Mouse (Mus musculus): ENCODE measurements around the gene Ell.

Gene Ell

DNA sequence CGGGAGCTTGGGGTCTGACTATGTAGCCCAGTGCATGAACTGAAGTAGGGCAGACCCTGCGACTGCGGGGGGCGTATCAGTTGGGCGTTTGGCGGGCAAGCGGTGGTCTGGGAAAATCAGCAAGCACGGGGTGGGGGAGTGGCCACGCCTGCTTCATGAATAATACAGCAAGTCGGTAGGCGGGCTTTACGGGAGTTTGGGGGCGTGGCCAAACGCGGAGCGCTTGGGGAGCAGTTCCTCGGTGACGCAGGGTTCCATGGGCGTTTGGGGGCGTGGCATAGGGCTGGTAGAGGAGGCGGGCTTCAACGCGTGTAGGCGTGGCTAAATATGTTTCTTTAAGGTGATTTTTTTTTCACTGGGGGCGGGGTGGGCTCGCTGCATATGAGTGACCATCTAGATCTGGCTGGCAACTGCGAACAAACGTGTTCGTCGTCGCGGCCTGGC, 602 bp upstream of the Ell start:
- DNase-seq: peak; percentile 100

DNA sequence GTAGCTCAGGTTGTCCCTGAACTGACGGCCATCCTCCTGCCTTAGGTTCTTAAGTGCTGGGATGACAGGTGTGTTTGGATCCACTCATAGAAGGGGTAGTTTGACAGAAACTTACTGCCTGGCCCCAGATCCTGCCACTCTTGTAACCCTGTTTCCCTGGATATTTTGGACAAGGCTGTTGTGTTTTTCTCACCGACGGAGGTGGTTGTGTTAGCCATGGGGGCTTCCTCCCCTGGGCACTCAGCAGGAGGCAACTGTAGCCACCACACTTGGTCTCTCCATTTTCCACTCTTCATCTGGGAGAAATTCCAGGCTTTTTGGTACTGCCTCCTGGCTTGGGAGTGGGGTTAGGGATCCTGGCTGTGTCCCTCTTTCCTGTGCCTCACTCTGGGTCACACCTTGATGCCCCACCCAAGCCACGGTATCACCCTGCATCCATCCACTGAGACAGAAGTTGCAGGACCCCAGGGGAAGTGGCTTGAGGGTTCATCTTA, 803 bp downstream of the Ell start:
- DNase-seq: no peak

DNA sequence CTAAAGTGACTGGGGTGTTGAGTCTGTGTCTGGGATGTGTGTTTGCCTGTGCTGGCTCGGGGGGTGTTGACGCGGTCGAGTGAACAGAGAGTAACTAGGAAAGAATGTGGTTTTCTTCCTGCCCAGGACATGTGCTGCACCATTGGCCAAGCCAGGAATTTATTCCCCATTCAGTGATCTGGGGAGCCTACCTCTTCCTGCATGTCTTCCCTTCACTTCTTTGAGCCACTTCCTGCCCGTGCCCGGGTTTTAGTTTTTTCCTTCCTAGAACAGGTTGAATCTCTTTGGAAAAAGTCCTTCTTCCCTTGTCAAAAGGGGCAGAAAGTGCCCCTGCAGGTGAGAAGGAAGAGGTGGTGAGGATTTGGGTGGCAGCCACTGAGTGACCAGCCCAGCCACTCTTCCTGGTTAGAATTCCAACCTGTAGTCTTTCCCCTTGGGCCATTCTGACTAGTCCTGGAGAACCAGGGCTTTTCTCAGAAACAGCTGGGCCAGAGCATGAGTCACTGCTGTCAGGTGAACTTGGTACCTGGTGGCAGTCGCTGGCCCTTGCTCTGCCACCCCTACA, 1.3 kb downstream of the Ell start:
- peak; percentile 63 for DNase-seq

DNA sequence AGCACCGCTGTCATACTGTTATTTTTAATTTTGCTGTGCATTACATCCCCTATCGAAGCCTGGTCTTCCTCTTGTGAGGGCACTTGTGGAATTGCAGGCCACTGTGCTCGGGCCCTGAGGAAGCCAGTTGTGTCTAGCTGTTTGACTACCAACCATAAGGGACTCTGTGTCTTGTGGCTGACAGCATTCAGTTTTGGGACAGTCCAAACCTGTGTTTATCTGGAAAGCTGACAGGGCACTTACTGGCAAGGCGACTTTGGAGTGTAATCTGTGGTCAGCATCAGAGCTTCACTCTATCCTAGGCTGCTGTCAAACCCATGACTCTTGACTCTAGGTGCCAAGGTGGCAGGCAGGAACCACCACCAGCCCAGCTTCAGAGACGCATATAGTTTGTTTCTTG, 1.8 kb downstream of the Ell start:
- no peak for DNase-seq

DNA sequence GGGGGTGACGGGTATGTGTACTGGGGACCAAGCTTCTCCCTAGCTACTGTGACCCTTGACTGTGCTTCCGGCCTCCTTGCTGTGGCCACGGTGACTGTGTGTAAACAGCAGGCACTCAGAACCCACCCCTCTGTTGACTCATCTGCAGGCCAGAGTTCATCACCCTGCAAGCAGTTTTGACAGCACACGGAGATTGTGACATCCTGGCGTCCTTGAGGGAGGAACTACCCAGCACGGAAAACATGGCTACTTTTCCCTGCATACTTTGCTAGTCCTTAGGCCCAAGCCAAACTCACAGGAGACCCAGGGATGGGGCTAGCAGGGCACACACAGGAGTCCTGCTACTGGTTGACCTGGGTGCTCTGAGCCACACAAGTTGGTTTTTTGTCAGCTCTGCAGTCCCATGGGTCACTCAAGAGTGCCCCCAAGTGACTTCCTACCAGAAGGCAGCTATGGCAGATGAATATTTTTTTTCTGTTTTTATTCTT, 5.0 kb downstream of the Ell start:
- peak; percentile 45 for DNase-seq

DNA sequence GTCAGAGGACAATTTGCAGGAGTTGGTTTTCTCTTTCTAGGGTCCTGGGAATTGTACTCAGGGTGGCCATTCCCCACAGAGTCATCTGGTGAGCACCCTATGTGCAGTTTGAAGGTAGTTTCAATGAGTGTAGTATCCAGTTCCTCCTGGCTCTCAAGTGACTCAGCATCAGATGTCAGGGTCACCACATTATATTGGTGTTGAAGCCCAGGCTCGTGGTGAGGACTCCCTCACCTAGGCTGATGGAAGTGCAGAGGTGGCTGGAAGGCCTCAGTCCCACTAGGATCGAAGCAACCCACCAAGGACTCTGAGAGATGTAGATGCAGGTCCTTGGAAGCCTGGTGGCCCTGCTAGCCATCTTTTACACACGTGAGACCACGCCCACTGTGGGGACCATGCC, 7.2 kb downstream of the Ell start:
- DNase-seq: no peak

DNA sequence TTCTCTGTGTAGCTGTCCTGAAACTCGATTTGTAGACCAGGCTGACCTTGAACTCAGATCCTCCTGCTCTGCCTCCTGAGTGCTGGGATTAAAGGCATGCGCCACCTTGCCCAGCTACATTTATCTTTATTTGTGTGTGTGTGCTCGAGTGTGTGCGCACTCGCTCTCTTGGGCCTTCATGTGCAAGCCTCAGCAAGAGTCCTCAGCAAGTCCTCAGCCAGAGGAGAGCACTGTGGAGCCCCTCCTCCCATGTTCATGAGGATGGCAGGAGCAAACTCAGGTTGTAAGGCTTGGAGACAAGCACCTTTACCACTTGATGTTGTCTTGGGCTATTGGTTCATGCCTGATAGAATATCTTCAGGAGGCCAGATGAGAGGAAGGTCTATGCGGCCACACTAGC, 8.5 kb downstream of the Ell start:
- DNase-seq: no peak

DNA sequence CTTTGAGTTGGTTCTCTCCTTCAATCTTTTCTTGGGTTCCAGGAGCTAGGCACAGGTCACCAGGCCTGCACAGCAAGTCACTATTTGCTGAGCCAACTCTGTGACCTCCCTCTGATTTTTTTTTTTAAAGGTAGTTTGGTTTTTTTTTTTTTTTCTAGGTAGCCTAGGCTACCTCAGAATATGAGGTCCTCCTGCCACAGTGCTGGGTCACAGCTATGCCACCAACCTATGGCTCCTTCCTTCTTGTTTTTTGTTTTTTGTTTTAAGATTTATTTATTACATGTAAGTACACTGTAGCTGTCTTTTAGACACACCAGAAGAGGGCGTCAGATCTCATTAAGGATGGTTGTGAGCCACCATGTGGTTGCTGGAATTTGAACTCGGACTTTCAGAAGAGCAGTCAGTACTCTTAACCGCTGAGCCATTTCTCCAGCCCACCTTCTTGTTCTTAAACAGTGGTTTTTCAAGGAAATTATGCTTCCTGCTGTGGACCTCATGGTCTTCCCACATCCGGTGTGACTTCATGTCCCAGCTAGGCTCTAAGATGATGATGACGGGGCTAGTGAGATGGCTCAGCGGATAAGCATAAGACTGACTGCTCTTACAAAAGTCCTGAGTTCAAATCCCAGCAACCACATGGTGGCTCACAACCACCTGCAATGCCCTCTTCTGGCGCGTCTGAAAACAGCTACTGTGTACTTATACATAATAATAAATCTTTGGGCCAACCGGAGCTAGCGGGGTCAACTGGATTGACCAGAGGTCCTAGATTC, 10.3 kb downstream of the Ell start:
- DNase-seq: no peak

DNA sequence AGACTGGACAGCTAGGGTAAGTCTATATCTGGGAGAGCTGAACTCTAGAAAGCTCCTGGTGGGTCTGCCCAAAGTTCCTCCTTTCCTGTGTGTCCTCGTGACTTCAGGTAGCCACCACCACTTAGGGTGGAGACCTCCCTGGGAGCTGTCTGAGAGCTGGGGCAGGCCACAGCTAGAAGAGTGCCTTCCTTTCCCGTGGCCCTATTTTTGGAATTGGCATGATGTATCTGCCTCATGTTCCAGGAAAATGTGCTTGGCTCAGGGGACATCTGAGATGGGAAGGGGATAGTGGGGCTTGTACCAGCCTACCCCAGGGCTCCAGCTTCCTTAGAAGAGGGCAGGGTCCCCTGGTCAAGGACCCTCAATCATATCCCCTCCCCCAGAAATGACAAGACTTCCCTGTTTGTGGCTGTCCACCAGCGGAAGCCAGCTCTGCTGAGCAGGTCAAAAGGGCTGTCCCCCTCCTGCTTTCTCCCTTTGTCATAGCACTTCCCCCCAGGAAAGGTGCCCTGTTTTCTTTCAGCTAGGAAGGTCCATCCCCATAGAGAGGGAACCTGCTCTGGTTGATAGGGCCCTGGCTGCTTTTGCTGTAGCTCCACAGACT, 12.4 kb downstream of the Ell start:
- DNase-seq: no peak

DNA sequence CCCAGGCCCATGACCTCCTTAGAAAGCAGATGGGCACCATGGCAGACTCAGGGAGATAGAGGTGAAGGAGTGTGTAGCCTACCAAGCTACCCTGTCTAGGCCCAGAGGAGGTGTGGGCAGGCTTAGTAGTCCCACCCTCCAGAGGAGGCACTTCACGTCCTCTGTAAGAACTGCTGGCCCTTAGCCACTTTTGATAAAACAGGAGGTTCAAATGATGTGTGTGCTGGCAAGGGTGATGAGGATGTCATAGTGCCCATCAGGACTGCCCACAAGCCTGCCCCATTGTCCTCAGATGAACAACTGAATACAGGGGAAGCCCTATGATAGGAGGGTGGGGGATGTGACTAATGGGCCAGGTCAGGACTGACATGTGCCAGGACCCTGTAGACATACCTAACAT, 13.6 kb downstream of the Ell start:
- DNase-seq: no peak

DNA sequence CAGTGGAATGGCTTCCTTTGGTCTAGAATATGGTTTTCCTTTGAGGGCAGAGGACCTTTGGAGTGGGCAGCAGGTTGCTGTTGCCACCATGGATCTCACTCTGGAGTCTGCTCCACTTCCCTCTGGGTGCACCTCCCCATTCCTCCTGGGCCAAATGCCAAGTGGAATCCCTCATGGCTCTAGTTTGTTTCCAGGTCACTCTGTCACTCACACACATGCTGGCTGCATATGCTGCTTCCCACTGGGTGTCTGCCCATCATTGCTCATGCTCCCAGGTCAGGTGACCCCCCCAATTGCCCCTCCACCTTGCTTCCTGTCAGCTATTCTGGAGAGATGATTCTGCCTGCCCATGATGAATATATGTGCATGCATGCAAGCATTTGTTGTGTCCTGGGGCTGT, 14.5 kb downstream of the Ell start:
- peak; percentile 82 for DNase-seq

DNA sequence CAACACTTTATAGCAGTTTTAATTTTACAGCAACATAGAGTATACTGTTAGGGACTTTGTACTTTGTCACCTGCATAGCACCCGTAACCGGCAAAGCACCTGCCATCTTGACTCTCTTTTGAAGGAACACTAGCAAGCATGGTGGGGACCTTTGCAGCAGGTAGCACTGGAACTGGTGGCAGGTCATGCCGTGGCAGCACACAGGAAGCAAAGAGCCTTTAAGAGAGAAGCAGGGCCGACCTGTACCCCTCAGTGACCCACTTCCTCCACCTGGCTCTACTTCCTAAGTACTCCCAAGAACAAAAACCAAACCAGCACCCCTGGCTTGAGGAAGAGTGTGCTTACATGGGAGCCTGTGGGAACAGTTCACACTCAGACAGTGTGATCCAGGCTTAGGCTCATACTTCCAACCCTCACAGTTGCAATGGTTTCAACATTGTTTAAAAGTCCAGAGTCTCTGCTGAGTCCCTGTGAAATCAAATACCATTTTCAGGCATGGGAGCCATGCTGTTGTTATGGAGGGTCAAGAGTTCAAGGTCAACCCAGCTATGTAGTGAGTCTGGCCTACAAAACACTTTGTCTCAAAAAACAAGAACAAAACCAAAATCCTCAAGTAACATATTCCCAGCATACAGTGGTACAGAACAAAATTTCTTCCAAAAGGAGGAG, 16.0 kb downstream of the Ell start:
- DNase-seq: no peak

DNA sequence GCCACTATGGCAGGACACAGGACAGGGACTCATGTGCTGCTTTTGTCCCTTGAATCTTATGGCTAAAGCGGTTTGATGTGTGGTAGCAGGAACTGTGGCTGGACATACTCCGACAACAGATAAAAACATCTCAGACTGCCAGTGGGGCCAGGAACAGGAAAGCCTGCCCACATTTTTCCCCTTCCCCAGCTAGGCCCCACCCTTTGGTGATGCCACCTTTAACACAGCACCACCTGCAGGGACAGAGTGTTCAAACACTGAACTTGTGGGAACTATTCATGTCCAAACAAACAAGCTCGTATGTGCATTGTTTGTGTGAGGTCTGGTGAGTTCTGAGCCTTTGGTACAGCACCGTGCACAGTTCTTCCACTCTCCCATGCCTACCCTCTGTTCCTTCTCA, 19.1 kb downstream of the Ell start:
- DNase-seq: peak; percentile 54

DNA sequence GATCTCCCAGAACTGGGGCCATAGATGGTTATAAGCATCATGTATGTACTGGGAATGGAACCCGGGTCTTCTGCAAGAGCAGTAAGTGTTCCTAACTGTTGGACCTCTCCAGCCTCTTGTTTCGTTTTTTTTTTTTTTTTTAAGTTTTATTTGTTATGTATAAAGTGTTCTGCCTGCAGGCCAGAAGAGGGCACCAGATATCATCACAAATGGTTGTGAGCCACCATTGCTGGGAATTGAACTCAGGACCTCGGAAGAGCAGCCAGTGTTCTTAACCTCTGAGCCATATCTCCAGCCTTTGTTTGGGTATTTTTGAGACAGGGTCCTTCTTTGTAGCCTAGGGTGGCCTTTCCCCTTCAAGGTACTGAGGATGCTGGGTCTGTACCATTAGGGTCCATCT, 19.7 kb downstream of the Ell start:
- no peak for DNase-seq

DNA sequence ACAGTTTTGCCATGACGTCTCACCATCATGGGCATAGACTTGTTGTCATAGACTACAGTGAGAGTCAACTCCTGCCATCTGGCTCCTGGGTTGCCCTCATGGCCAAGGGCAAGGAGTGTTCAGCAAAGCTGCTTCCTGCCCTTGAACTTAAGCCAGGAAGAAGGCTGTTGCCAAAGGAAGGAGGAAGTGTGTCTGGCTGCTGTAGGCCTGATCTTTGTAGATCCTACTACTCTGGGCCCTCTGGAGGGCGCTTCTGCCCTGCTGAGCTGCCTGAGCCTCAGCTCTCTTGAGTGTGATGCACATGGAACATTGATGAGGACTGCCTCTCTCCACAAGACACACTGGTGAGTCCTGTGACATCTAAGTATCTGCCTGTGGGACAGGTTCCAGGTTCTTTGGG, 20.8 kb downstream of the Ell start:
- DNase-seq: peak; percentile 85

DNA sequence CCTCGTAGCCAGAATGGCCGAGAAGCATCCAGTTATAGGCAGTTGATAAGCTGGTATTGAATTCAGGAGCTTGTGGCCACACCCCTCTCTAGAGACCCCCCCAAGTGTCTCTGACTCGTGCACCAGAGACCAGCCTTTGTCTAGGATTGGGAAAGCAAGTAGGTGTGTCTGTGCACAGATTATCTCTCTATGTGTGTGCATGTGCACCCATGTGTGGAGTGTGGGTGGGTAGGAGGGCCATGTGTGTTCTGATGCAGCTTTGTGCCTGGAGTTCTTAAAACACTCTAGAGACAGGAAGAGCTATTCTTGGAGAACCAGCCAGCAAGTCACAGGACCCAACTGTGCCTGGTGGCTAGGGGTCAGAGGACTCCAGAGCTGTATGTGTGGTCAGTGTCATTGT, 21.3 kb downstream of the Ell start:
- DNase-seq: no peak

DNA sequence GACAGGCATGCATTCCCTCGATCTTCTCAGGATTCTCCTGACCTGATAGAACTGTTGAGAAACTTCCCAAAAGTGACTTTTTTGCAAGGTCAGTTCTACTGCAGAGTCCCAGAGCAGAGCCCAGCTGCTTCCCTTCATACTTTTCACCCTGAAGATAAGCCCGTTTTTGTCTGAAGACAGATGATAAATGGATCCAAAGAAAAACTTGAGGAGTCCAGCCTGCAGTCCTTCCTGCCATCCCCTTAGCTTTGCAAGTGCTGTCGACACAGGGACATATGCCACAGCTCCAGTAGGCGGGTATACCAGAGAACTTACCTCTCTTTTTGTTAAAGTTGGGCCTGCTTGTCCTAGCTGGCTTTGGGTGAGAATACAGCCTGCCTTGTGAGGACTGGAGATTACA, 22.1 kb downstream of the Ell start:
- DNase-seq: no peak

DNA sequence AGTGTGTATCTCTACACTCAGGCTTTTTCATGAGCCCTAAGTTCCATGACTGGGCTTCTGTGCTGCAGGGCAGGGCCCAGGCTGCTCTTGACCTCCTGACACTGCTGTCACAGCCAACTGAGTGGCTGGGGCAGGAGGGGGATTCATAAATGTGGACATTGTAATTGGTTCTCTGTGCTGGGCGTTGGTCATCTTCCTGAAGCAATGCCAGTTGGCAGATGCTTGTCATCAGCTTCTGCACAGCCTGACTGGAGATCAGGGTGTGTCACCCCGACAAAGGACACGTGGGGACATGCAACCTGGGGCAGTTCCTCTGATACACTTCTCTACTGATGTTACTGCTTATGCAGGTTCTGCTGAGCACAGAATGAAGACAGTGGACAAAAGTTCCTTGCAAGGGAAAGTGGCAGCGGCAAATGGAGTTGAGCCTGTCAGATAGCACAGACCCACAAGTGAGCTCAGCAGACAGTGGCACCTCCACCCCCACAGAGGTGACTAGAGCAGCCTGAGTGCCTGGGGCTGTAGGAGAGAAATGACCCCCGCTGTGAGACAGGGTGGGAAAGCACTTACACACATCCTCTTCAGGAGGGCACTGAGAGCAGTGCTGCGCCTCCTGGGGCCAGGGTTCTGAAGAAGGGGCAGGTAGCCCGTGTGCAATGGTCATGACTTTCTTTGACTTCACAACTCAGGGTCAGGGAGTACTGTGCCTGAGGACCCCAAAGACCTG, 22.7 kb downstream of the Ell start:
- DNase-seq: peak; percentile 62

DNA sequence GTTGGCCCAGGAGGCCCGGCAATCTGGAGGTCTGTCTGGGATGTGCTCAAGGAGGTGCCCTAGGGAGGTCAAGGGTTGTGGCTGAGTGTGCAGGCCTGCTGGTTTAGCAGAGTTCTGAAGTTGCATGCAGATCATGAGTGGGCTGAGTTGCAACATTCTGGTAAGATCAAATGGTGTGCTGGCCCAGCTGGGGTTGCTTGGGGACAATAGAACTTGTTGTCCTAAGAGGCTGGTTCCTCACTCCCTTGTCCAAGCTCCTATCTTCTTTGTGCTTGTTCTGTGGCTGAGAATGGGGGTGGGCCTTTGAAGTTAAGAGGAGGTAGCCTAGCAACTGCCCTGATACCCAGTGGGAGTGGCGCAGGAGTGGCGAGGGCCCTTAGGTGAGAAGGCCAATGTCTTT, 23.5 kb downstream of the Ell start:
- DNase-seq: no peak

DNA sequence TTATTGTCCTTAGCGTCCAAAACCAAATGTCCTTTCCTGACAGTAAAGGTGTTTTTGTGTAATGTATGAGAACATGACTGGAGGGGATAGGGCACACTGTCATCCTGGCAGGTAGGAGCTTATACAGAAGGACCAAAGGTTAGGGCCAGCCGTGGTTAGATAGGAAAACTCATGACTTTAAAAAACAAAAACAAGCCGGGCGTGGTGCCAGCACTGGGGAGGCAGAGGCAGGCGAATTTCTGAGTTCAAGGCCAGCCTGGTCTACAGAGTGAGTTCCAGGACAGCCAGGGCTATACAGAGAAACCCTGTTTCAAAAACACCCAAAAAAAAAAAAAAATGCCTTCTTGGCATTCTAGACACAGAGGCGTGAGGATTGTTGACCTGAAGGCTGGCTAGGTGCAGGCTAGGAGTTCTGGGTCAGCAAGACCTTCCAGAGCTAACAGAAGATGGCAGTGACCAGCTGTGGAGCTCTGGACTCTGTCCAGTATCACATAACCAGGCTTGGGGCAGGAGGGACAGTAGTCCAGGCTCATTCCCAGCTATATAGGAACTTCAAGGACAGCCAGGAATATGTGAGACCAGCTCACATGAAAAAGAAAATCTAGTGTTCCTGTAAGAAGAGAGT, 24.6 kb downstream of the Ell start:
- DNase-seq: no peak

DNA sequence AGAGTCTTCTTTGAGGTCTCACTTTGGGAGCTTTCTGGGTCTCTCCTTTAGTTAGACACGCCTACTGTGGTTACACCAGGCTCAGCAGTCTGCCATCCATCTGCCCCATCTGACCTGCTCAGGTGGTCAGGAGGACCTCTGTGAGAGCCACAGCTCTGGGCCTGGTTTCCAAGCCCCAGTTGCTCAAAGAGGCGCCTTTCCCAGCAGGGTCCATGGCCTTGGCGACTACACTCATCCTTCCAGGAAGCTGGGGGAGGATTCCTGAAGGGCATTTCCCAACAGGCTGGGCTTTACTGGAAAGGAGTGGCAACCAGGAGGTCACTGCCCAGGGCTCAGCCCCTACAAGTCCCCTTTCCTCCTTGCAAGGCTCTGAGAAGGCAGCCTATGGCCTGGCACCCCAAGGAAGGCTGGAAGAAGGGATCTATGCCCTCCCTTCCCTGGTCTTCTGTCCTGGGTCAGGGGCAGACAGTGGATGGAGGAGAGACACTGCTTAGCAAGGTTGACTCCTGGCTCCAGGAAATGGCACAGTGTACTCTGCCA, 25.5 kb downstream of the Ell start:
- DNase-seq: no peak

DNA sequence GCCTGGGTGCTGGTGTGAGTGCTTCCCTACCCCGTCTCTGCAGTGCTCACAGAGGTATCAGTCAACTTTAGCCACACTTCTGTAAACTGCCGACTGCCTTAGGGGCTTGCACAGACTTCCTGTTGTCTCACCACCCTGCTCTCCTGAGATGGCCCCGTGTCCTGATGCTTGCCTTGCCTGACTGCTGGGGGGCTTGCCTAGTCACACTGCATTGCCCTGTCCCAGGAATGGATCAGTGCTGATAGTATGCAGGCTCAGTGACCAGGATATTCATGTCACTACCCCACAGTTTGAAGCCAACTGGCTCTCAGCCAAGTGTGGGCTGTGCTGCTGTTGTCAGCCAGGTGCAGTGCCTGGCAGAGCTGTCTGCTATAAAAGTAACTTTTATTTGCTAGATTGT, 26.3 kb downstream of the Ell start:
- peak; percentile 76 for DNase-seq
